Mouse (Mus musculus) liver, postnatal 0 days (tissue): ENCODE results near the gene Clmp.

Experiments used
- CTCF ChIP-seq: sonication (generic); IDR thresholded peaks from 2 replicates; pipeline ENCODE4 v1.5.1; 2016; ENCODE audit warnings: antibody characterized with exemption, low read depth
- EP300 ChIP-seq: IDR thresholded peaks from 2 replicates; pipeline ENCODE4 v1.6.1; 2016; ENCODE audit warnings: antibody characterized with exemption, low read depth, mild to moderate bottlenecking

DNA sequence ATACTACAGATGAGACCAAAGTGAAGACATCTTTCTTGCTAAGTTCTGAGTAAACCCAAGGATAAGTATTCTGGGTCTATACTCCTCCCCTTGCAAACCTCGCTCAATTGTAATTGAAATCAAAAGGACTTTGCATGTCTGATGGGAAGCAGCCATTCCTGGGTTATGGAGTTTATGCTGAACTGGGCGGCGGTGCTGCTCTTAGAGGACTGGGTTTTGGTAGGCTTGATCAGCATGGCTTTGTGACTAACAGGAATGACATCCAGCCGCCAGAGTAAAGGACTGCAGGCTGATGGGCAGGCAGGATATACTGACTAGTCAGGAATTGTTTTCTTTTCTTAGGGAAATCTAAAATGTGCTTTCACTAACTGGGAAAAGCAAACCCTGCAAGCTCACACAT is 82.2 kb downstream of the Clmp start:
- TF ChIP-seq CTCF (no peak), EP300 (no peak)
